Mouse (Mus musculus): Measurements from ENCODE around the gene Mgst3. TPM values are rescaled to one million over a fixed set of nuclear protein-coding genes. Genes with fewer than 3 reads are reported as not detected.

Gene Mgst3
- polyA plus RNA-seq, 1 experiment from 2014 or later, result 46.6 TPM

GRCm38 (mm10) chr1:167372739-167373138 is 20.9 kb downstream of the Mgst3 start:
- Histone ChIP-seq H3K27ac (ENCODE audit: low read depth) (no peak overlapping the region), H3K4me2 (no peak overlapping the region), H3K36me3 (ENCODE audit: insufficient read depth) (0 out of 2 replicates have a peak, but pooled peaks cover 6% of the 10 kb centered on the region), H3K4me1 (ENCODE audit: insufficient read depth) (no peaks in the 10 kb centered on the region), H3K27me3 (ENCODE audit: insufficient read depth, low read length) (no peaks in the 10 kb centered on the region), H3K9me3 (ENCODE audit: low read depth, low read length) (no peaks in the 10 kb centered on the region), H3K9ac (no peak overlapping the region), H3K4me3 (ENCODE audit: low read depth, low read length) (no peak overlapping the region)
- DNase-seq, result no peak
- no peak for ATAC-seq (ENCODE audit: insufficient read depth)
- WGBS, result 90% methylated on average over 7 of the region's 7 CpGs
- TF ChIP-seq CTCF (IDR thresholded peaks at IDR 0.05; ENCODE audit: low read depth), result no peak

GRCm38 (mm10) chr1:167369905-167370304 is 23.7 kb downstream of the Mgst3 start:
- Histone ChIP-seq H3K4me3 (ENCODE audit: low read depth, low read length) (no peak overlapping the region), H3K36me3 (ENCODE audit: insufficient read depth) (peaks cover 13% of the 10 kb centered on the region; the same call in 1 of the 2 replicates), H3K9me3 (ENCODE audit: low read depth, low read length) (no peaks in the 10 kb centered on the region), H3K4me1 (ENCODE audit: insufficient read depth) (no peaks in the 10 kb centered on the region), H3K4me2 (no peak overlapping the region), H3K27ac (ENCODE audit: low read depth) (no peak overlapping the region), H3K9ac (no peak overlapping the region), H3K27me3 (ENCODE audit: insufficient read depth, low read length) (no peaks in the 10 kb centered on the region)
- peak; percentile 35; the same call in 1 of the 2 replicates for ATAC-seq (ENCODE audit: insufficient read depth)
- WGBS, result 11% methylated on average over 7 of the region's 7 CpGs
- DNase-seq, result peak; percentile 94
- TF ChIP-seq CTCF (IDR thresholded peaks at IDR 0.05; ENCODE audit: low read depth), result peak; percentile 98

- Histone ChIP-seq H3K4me3 (ENCODE audit: low read depth, low read length) (no peak overlapping the region), H3K27ac (ENCODE audit: low read depth) (no peak overlapping the region), H3K9me3 (ENCODE audit: low read depth, low read length) (no peaks in the 10 kb centered on the region), H3K9ac (no peak overlapping the region), H3K36me3 (ENCODE audit: insufficient read depth) (peaks cover 17% of the 10 kb centered on the region; the same call in 1 of the 2 replicates), H3K4me2 (no peak overlapping the region), H3K4me1 (ENCODE audit: insufficient read depth) (no peaks in the 10 kb centered on the region), H3K27me3 (ENCODE audit: insufficient read depth, low read length) (no peaks in the 10 kb centered on the region)
- WGBS, result 72% methylated on average over 7 of the region's 7 CpGs
- DNase-seq (no peak), ATAC-seq (ENCODE audit: insufficient read depth) (no peak)
- no peak for TF ChIP-seq CTCF (IDR thresholded peaks at IDR 0.05; ENCODE audit: low read depth)
These were observed 25.1 kb downstream of the Mgst3 start for GRCm38 (mm10) chr1:167368513-167368912.

- peaks cover 17% of the 10 kb centered on the region; the same call in 1 of the 2 replicates for H3K36me3 ChIP-seq (ENCODE audit: insufficient read depth)
These were observed 25.6 kb downstream of the Mgst3 start for GRCm38 (mm10) chr1:167368018-167368417.

GRCm38 (mm10) chr1:167366621-167367020 is 27.0 kb downstream of the Mgst3 start:
- Histone ChIP-seq H3K9ac (no peak overlapping the region), H3K27me3 (ENCODE audit: insufficient read depth, low read length) (no peaks in the 10 kb centered on the region), H3K9me3 (ENCODE audit: low read depth, low read length) (no peaks in the 10 kb centered on the region), H3K4me2 (no peak overlapping the region), H3K36me3 (ENCODE audit: insufficient read depth) (peaks cover 21% of the 10 kb centered on the region; the same call in 1 of the 2 replicates), H3K4me3 (ENCODE audit: low read depth, low read length) (no peak overlapping the region), H3K4me1 (ENCODE audit: insufficient read depth) (no peaks in the 10 kb centered on the region), H3K27ac (ENCODE audit: low read depth) (no peak overlapping the region)
- DNase-seq, result no peak
- no peak for ATAC-seq (ENCODE audit: insufficient read depth)
- 81% methylated on average over 6 of the region's 6 CpGs for WGBS
- no peak for TF ChIP-seq CTCF (IDR thresholded peaks at IDR 0.05; ENCODE audit: low read depth)

More at GRCm38 (mm10) chr1:167368018-167368417, 25.6 kb downstream of the Mgst3 start:
- H3K9ac ChIP-seq, result no peak overlapping the region
- H3K9me3 ChIP-seq (ENCODE audit: low read depth, low read length), result no peaks in the 10 kb centered on the region
- ATAC-seq (ENCODE audit: insufficient read depth), result no peak
- H3K27ac ChIP-seq (ENCODE audit: low read depth), result no peak overlapping the region
- WGBS, result 81% methylated on average over 4 of the region's 4 CpGs
- H3K27me3 ChIP-seq (ENCODE audit: insufficient read depth, low read length), result no peaks in the 10 kb centered on the region
- no peak overlapping the region for H3K4me2 ChIP-seq
- H3K4me3 ChIP-seq (ENCODE audit: low read depth, low read length), result no peak overlapping the region
- no peaks in the 10 kb centered on the region for H3K4me1 ChIP-seq (ENCODE audit: insufficient read depth)
- no peak for TF ChIP-seq CTCF (IDR thresholded peaks at IDR 0.05; ENCODE audit: low read depth)
- DNase-seq, result no peak

GRCm38 (mm10) chr1:167365808-167366207 is 27.8 kb downstream of the Mgst3 start:
- no peak overlapping the region for H3K4me3 ChIP-seq (ENCODE audit: low read depth, low read length)
- H3K4me2 ChIP-seq, result no peak overlapping the region
- no peaks in the 10 kb centered on the region for H3K9me3 ChIP-seq (ENCODE audit: low read depth, low read length)
- H3K4me1 ChIP-seq (ENCODE audit: insufficient read depth), result no peaks in the 10 kb centered on the region
- peaks cover 28% of the 10 kb centered on the region; the same call in 1 of the 2 replicates for H3K36me3 ChIP-seq (ENCODE audit: insufficient read depth)
- no peak for TF ChIP-seq CTCF (IDR thresholded peaks at IDR 0.05; ENCODE audit: low read depth)
- H3K27ac ChIP-seq (ENCODE audit: low read depth), result no peak overlapping the region
- WGBS, result 85% methylated on average over 7 of the region's 7 CpGs
- no peak overlapping the region for H3K9ac ChIP-seq
- no peaks in the 10 kb centered on the region for H3K27me3 ChIP-seq (ENCODE audit: insufficient read depth, low read length)
- no peak for ATAC-seq (ENCODE audit: insufficient read depth)
- no peak for DNase-seq

GRCm38 (mm10) chr1:167363322-167363721 is 30.3 kb downstream of the Mgst3 start:
- no peak for ATAC-seq (ENCODE audit: insufficient read depth)
- Histone ChIP-seq H3K36me3 (ENCODE audit: insufficient read depth) (peaks cover 24% of the 10 kb centered on the region; the same call in 1 of the 2 replicates), H3K4me2 (no peak overlapping the region), H3K4me1 (ENCODE audit: insufficient read depth) (no peaks in the 10 kb centered on the region), H3K4me3 (ENCODE audit: low read depth, low read length) (no peak overlapping the region), H3K9me3 (ENCODE audit: low read depth, low read length) (no peaks in the 10 kb centered on the region), H3K27me3 (ENCODE audit: insufficient read depth, low read length) (no peaks in the 10 kb centered on the region), H3K27ac (ENCODE audit: low read depth) (no peak overlapping the region), H3K9ac (no peak overlapping the region)
- no peak for TF ChIP-seq CTCF (IDR thresholded peaks at IDR 0.05; ENCODE audit: low read depth)
- 66% methylated on average over 5 of the region's 5 CpGs for WGBS
- DNase-seq, result no peak

All from lung, embryonic 14.5 days (tissue).